Mouse (Mus musculus): ENCODE data around the gene Susd3. TPM values are rescaled to one million over a fixed set of nuclear protein-coding genes. Genes with fewer than 3 reads are reported as not detected.

The Susd3 gene
- total RNA-seq, 2 experiments from 2014 or later = 0.24 TPM; not detected in 1

DNA sequence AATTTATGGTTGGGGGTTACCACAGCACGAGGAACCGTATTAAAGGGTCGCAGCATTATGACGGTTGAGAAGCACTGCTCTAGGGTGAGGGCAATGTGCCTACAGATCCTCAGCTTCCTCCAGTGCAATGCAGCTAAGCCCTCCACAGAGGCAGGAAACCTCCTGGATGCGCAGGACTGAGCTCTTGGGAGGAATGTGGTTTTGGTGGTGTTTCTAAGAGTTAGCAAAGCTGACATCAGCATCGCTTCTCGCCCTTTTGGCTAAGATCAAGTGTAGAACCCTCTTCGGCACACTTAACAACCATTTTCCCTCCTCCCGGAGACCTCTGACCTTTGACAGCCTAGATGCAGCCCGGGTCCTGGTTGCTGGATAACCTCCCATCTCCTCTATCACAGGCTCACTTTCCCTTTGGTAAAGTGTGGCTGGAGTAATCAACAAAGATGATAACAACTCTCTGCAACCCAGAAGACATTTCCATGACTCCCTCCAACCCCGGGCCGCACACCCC lies 1.2 kb downstream of the Susd3 start:
- no peak for DNase-seq (ENCODE audit: low spot score)

DNA sequence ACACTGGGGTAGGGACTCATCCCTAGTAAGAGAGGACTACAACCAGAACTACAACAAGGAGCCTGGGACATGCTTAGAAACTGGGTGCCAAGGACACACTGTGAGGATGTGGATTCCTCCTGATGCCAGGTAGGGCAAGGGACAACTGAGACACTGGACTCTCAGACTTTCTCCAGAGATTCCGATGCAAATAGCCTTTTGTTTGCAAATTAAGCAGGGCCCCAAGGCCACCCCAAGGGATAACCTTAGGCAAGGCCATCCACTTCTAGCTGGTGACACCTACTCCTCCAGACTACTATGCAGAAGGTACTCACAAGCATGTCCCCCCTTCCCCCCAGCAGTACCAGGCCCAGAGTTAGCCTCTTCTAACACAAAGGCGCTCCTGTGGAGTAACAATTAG lies 1.9 kb downstream of the Susd3 start:
- DNase-seq (ENCODE audit: low spot score) = no peak

DNA sequence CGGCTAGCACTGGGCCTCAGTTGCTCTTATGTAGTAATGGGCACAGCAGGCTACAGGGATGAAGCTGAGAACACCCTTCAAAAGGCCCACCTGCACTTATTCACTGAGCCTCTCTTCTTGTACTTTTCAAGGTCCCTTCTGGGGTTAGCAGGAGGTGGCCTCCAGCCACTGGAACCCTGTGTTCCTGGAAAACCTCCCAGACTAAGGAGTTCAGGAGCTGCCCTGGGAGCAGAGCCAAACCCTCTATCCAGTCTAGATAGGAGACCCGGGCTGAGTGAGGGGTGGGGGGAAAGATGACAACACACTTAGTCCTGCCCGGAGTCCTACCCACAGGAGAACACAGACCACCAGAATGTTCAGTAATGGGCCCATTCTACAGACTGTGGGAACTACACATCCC lies 2.5 kb downstream of the Susd3 start:
- no peak for DNase-seq (ENCODE audit: low spot score)

DNA sequence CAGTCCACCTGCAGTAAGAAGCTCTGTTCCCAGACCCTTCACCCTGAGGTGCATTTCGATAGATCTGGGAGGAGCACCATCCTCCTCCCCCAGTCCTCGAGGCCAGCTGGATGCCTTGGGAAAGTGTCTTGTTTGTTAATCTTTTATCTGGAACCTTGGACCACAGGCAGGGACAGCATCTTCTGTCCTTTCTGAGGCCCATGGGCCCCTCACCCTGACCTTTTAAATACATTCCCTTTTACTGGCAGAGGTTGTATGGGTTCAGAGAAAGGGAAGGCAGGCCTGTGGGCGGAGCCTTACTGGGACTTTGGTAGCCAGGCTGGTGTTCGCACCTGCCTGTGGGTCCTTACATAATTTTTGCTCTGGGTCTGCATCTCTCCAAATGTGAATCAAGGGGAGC lies 3.3 kb downstream of the Susd3 start:
- DNase-seq (ENCODE audit: low spot score) = no peak

DNA sequence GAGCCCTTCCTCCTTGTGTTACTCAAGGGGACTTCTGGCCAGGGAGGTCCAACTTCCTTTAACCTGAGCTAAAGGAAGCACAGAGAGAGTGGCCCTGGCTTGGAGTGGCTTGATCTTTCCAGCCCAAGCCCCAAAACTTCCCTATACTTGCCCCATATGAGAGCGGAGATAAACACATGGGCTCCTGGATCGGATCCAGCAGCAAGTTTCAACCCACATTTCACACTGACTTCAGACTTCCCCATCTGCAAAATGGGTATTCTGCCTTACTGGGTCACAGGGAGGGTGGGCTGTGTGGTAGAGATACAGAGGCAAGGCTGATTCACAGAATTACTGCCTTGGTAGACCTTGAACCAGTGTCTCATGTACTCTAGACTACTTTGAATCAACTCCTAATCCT lies 5.0 kb downstream of the Susd3 start:
- DNase-seq (ENCODE audit: low spot score) = no peak

DNA sequence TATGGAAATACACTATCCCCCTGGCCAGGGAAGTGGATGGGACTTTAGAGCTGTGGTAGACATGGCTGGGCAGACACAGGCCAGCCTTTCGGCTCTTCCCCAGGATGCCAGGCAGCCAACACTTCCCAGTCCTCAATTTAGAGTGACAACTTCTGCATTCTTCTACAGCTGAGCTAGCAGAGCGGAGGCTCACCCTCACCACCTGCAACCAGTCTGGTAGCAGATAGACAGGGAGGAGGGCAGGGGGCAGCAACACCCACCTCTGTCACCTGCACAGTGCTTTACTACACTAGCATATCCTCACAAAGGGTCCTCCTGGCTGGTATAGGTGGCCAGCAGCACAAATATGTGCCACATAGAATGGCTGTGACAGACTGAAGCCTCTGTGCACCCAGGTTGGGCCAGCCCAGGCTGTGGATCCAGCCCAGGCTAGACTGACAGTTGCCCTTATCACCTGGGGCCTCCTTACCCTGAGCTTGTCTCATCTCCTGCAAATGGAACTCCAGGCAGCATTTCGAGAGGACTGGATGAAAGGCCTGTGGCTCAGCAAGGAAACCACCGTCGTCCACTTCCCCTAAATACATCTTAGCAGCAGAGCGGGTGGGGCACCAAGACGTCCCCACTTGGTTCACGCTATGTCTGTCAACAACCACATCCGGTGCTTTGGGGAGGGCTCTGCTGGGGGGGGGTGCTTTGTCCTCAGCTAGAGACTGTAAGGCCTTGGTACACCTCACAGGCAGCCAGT lies 6.0 kb downstream of the Susd3 start:
- no peak for DNase-seq (ENCODE audit: low spot score)

DNA sequence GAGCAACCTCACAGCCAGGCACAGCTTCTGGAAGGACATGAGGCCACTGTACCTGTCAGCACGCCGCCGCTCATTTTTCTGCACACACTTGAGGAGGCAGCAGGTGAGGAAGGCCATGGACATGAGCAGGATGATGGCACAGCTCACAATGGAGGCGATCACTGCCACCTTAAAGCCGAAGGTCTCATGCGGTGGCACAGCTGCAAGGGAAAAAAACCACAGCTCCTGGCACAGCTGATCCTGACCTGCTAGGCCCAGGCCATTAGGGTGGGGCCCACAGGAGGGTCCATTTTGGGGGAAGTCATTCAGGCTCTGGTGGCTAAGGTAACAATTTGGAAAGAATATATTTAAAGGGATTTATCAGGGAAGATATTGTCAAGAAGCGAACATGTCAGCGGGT lies 9.8 kb downstream of the Susd3 start:
- DNase-seq (ENCODE audit: low spot score) = no peak

DNA sequence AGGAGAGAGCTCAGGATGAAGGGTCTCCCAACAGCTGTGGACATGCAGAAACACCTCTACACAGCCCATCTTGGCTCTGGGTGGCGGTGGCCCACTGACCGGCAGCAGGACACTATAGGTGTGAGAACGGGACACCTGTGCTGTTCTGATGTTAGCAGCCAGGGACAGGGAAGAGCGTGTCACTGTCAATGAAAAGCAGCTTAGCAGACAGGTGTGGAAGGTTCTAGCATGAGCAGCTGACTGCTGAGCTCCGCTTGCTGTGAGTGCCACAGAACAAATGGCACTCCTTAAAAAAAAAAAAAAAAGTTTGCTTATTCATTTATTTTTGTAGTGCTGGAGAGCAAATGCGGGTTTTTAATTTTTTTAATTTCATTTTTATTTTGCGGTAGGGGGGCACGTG lies 10.9 kb downstream of the Susd3 start:
- DNase-seq (ENCODE audit: low spot score) = no peak

DNA sequence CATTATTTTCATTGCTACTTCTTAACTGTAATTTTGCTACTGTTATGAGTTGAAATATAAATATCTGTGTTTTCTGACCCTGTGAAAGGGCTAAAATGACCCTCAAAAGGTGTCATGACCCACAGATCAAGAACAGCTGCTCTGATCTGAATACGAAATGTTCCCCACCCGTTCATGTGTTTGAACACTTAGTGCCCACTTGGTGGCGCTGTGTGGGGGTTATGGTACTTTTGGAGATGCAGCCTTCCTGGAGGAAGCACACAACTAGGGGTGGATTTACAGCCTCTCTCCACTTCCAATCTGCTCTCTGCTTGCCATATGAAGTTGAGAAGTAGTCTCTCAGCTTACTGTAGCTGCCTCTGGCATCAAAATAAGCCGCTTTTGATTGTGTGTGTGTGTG lies 13.8 kb downstream of the Susd3 start:
- DNase-seq (ENCODE audit: low spot score) = no peak

DNA sequence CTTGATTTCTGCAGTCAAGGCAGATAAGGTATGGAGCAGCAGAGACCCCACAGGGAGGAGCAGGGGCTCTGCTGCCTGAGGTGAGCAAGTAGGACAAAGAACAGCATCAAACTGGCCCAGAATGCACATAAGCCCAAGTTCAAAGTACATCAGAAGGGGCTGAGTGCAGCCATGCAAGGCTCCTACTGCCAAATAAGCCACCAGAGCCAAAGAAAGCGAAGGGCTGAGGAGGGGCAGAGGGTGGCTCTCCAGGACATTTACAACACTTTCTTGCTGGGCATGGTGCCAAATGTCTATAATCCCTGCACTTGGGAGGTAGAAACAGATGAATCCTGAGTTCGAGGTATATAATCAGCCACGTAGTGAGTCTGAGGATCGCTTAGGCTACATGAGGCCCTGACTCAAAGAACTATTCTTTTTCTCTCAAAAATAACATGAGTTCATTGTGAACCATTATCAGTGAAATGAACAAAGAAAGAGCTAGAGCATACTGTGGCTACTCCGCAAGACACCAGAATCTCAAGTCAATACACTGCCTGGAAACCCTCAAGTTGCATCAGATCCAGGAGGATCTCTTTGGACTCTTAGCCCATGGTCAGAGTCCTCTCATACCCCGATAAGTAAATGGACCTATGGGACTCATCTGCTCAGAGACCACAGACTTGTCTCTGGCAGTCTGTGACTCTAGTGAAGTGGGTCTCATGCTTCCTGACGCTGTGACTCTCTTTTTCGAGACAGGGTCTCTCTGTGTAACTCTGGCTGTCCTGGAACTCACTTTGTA lies 14.5 kb downstream of the Susd3 start:
- DNase-seq (ENCODE audit: low spot score) = no peak

DNA sequence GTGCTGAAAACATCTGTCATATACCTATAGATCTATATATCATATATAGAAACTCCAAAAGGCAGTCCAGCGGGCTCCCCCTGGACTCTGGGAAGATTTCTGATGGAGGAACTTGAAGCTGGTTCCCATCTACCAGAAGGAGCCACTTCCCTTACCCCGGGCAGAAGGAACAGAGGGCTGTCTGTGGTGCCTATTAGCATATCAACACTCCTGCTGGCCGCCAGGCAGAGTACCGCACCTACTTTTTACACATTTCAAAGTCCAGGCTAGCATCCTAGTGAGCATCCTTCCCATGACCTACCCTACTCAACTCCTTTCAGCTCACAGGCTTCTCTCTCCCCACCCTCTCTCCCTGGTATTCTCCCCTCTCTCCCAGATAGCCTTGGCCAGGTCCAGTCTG lies 22.9 kb downstream of the Susd3 start:
- no peak for DNase-seq (ENCODE audit: low spot score)

DNA sequence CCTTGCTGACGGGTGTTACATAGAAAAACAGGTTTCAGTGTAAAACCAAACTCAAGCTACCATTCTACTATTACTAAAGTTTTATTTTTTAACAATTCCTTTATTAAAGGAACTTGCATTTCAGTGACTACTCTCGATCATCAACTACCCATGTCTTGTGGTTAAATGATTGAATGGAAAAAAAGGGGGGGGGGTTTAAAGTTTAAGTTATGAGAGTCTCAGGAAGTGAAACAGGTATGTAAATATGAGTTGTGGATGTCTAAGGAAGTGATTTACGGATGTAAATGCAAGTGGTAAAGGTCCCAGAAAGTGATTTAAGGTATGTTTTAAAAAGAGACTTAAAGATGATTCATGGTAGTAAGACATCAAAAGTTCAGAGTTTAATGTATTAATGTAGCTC lies 23.3 kb downstream of the Susd3 start:
- no peak for DNase-seq (ENCODE audit: low spot score)

DNA sequence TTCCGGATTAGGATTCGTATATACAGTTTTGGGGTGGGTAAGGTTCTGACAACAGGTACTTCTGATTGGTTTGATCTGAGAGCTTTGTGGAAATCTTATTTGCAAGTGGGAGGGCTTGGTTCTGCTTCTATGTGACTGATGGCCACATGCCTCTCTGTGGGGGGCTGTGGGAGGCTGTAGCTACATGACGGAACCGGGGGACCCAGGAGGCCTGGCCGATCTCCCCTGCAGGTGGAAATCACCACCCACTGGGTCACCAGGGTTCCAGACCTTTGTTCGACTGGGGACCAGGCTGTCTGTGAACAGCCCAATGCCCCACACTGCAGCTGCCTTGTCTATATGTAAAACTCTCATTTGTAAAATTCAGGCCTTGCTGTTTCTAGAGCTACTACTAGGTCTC lies 23.8 kb downstream of the Susd3 start:
- no peak for DNase-seq (ENCODE audit: low spot score)

DNA sequence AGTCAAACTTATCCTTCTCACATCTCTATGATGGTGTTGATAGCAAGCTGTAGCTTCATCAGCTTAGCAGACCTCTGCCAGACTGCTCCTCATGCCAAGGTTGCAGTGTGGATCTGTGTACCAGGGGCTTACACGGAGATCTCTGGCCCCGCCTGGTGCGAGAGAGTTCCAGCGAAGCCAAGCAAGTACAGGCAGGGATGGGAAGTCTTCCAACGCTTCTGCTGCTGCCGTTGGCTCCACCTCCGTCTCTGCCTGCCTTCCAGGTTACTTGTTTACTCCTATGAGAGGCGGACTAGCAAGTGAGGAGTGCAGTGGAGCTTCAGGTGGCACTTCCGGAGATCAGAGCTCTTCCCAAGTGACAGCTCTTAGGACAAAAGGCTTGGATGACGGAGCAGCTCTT lies 24.2 kb downstream of the Susd3 start:
- DNase-seq (ENCODE audit: low spot score) = peak; percentile 37

DNA sequence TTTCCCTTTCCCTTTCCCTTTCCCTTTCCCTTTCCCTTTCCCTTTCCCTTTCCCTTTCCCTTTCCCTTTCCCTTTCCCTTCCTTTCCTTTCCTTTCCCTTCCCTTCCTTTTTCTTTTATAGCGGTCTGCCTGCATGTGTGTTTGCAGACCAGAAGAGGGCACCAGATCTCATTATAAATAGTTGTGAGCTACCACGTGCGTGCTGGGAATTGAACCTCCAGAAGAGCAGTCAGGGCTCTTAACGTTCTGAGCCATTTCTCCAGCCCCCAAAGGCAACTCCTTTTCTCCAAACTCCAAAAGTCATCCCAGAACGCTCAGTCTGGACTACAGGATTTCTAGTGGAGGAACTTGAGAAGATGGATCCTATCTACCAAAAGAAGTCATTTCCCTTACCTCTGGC lies 27.6 kb downstream of the Susd3 start:
- DNase-seq (ENCODE audit: low spot score) = no peak

DNA sequence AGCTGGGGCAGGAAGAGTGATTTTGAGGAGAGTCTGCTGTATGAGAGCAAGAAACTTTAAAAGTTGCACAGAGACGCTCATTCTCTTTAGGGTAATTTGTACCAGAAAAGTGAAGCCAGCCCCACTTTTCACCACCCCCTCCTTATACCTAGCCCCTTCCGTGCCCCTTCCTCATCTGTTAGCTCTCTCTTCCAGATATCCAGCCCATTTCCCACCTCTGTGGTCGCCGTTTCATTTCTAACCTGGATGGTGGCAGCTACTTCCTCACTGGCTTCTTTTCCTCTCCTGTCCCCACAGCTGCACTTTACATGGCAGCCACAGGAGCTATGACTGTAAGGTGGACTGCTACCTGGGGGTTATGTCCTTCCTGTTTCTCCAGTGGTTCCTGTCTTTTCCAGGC lies 29.1 kb downstream of the Susd3 start:
- DNase-seq (ENCODE audit: low spot score) = no peak

DNA sequence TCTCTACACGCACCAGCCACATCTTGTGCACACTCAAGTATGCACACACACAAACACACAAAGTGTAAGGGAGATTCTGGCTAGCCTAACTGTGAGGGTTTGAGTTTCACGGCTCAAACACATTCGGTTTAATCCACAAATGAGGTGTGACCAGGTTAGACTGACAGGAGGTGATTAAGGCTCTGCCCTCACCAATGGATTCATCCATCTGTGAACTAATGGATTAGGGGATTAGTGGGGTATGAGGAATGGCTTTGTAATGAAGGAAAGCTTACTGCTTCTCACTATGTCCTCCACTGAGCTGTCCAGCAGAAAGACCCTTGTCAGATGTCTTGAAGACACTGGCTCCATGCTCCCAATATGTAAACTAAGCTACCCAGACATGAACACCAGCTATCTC lies 29.9 kb downstream of the Susd3 start:
- no peak for DNase-seq (ENCODE audit: low spot score)

DNA sequence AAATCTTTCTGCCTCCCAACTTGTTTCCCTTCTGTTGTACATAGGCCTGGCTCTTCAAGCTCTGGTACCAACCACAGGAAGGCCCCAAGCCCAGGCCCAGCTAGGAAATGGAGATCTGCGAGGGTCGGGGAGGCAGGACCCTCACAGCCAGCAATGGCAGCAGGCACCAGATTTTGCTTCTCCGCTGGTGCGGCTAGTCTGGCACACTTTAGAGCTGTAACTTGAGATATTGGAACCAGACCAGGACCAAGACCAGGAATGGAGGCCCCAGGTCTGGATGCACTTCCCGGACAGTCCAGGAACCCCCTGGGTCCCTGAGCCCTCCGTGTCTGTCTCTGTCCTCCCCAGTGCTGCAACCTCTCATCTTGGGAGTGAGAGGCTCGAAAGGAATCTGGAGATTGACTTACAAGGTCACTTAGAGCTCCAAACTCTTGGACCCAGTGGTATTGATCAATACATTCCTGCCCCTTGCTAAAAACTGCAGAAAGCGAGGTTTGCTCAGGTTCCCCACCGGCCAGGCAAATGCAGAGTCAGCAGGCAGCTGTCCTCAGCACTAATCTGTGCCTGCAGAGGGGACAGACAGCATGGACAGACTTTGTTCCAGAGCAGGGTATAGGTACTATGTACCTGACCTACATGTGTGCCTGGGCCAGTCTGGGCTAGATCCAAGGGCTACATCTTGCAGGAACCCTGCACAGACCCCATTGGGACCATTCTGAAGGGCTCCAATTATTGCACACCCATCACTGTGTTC lies 31.5 kb downstream of the Susd3 start:
- DNase-seq (ENCODE audit: low spot score) = peak; percentile 43

DNA sequence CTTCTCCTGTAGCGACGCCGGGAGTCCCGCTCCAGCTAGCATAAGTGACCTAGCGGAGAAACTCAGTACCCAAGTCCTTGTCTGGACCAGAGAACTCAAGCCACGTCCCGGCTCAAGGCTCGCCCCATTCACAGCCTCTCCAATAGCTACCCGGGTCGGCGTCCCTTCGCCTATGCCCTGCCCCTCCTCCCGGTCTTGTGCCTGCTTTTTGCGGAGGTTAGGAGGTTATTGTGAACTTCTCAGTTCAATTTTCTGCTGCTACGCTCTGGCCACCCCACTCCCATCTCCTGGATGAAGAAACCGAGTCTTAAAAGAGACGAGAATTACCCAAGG lies 32.3 kb downstream of the Susd3 start:
- DNase-seq (ENCODE audit: low spot score) = no peak

DNA sequence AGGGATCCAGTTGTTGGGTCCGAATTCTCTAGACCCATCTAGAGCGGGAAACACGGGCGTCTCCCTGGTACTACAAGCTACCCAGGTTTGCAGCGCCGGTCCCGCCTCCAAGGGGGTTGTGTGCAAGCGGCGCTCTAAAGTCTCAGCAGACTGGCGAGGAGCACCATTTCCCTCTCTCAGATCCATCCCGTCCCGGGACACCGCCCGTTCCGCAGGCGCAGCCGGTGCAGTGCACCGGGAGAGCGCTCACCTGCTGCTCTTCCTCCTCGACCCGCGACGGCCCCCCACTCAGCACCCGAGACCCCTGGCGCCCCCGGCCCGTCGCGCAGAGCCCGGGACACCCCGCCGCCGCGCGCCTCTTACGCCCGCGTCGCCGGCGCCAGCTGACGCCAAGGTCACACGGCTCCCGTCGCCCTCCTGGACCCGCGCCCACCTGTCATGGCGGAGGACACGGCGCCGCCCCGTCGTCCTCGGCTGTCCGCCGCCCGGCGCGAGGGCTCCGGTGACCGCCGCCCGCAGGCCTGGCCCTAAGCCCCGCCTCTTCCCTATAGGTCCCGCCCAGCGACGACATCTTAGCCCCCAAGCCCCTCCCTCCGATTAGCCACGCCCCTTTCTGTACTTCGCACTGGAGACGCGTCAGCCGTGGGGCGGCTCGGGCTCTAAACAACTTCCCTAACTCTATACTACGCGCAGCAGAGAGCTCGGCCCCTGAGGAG lies 32.8 kb downstream of the Susd3 start, which contains the start of gene Card19:
Gene Card19 (minus strand): TSS at position 534 of the 716 bp plus-strand sequence.
- peak; percentile 99 for DNase-seq (ENCODE audit: low spot score)

DNA sequence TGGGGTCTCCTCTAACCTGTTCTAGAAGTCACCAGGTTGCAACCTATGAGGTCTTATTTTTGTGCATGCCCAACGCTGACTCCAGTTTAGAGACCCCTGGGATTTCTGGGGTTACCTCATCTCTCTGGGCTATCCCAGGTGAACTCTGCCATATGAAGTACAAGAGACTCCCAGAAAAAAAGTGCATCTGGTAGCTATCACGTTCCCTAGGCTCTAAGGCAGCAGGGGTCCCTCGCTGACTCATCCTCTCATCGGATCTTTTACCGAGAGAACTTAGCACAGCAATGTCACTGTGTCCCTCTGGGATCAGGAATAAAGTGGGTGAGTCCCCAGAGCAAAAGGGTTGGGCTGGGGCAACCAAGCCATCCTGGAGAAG lies 33.4 kb downstream of the Susd3 start:
- DNase-seq (ENCODE audit: low spot score) = no peak

DNA sequence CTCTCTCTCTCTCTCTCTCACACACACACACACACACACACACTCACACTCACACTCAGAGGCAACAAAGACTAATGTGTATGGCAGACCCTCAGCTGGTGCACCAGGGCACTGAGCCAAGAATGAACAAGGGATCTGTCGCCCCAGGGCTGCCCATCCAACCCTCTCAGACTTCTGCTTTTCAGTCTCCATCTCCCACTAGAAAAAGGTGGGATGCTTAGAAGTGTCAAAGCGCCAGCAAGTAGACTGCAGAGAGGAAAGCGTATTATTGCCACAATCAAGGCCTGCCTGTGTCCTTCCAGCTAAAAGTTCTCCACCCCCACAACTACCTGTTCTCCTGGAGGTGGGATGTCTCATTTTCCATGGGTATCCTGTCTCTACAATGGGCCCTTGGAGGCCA lies 34.1 kb downstream of the Susd3 start:
- DNase-seq (ENCODE audit: low spot score) = no peak

Measured in gastrocnemius, adult 18-20 months (tissue).